Mouse (Mus musculus) mouse embryonic stem cell (cell line): ENCODE data around the gene Pla2g4c.

ENCODE experiments used
- in situ Hi-C, 2 experiments: fragments of 300-500 bp; cut with MboI; formaldehyde crosslinking; loops; 1 replicate in 1 of 2; 3 replicates in 1 of 2; pipeline ENCODE4 v1.14.3; 2019 to 2020; ENCODE audit warnings: low sequenced_read_pairs in 2 of 2, low pct_unique_long_range_greater_than_20kb in 1 of 2, mixed read lengths in 1 of 2; ENCODE audit not compliant: unreplicated experiment in 1 of 2

The Pla2g4c gene

DNA sequence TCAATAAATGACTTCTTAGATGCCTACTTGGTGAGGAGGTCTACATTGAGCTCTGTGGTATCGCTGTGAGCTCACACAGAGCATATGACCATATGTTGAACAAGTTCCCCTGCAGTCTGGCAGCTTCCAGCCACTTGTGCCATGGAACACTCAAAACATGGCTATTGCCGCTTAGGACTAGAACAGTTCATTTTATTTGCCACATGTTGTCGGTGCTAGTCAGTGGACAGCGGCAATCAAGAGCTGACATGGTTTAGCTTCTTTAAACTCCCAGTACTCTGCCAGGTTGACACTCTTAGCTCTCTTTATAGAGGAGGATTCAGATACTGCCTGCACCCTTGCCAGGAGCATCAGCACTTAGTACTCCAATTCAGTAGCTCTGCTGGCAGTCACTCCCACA, 13.1 kb upstream of the Pla2g4c start:
- in situ Hi-C loops: no loop called here

DNA sequence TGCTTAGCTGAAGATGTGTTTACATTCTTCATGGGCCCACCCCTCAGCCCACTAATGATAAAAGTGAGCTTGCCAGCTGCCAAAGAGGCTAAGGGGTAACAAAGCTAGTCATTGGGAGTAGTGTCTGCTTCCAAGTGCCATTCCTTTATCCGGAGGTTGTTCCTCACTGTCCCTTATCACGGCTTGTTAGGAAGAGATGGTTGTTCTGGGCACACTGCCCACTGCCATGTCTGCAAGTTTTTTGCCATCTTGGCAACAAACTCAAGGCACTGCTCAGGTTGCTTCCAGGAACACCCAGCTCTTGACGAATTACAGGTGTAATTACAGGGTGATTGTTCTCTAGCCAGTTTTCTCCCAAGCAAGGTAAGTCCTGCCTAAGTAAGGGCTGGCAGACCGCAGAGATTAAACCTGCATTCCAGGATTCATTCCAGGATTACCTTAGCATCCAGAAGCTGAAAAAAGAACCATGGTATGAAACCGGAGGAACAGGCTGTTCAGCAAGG, 10.3 kb upstream of the Pla2g4c start:
- in situ Hi-C loops: no loop called here

DNA sequence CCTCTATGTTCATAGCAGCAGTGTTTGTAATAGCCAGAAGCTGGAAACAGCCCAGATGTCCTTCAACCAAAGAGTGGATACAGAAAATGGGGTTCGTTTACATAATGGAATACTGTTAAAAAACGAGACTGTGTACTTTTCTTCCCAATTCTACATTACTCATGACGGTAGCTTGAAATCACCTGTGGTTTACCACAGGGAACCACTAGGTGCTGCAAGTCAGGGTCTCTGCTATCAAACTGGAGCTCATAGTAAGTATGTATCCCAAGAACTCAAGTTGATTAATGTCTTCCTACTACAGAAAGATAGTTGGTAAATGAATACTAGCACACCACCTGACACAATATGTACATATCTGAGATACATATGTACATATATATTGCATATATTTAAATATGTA, 3.0 kb upstream of the Pla2g4c start:
- in situ Hi-C loops: no loop called here

DNA sequence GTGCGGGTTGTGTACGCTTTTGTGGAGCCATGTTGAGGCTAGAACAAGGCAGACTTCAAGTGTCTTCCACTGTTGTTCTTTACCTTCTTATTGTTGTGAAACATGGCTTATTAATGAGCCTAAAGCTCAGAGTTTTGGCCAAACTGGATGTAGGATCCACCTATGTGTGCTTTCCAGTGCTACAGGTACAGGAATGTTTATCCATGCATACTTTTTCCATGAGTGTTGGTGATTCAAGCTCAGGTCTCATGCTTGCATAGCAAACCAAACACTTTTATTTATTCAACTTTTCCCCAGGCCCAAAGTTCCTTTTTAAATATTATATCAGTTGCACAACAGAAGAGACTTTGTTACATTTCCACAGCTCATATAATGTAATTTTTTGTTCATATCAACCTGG, 6.1 kb downstream of the Pla2g4c start:
- in situ Hi-C loops: no loop called here

DNA sequence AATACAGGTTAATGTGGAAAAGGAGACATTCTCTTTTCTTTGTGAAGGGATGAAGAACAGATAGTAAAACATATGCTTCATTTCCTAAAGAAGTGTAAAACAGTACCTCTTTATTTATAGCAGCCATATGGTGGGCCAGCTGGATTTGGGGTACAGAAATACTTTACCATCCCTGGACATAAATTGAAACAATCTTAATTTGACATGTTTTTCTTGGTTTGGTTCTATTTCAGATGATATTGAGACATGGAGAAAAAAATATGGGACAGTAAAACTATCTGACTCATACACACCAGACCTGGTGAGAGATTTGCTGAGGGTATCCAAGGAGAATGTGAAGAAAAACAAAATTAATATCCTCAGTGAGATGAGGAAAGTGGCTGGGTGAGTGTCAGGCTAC, 31.5 kb downstream of the Pla2g4c start:
- in situ Hi-C loops: no loop called here

DNA sequence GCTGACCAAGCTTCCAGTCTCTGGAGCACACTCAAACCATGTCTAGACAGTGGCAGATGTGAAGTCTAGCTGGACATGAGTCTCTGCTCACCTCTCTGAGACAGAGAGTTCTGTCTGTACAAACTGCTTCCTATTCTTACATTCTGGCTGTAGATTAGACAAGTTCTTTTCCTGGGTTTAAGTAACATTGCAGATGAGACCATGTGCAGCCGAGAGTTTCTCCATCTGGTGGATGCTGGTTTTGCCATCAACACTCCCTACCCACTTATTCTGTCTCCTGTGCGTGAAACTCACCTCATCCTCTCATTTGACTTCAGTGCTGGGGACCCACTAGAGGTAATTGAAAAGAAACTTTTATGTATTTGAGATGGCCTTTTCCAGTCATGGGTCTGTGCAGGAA, 56.1 kb downstream of the Pla2g4c start:
- in situ Hi-C loops: no loop called here

DNA sequence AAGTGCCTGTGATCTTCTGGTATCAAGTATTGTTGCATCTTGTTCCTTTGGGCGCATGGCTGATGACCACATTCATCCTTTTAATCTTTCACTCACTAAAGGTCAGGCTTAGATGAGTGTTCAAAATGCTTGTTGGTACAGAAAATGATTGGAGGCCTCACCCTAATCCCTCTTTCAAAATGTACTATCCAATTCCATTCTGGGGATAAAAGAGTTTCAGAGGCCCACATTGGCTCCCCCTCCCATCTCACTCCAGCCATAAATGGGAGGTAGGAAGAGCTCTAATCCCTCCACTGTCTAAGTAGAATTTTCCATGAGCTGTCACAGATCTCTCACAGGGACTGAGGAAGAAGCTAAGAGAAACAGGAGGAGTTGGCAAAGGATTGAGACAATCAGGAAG, 73.4 kb downstream of the Pla2g4c start, which contains the start of gene Cabp5:
Gene Cabp5 (plus strand): TSS at position 301 of the 400 bp plus-strand sequence.
- in situ Hi-C loops: no loop called here
